19 mouse cellular contexts compared by ENCODE assay signal in genomic region chr17:81538163-81539160, GRCm38 (mm10).
DNase-seq lines count a peak whose midpoint lies in the region; ATAC-seq lines count a peak whose summit lies in the region.
"Had no signal": no experiment of that assay in that cellular context is flagged by ENCODE, and none has a peak within 500 bp of the region (broad histone marks: within the 10 kb centered on the region; RNA-seq: fewer than 3 reads in every experiment).

No protein-coding gene starts in this region.

- H3K9ac ChIP-seq in hindbrain, embryonic 13.5 days: no peak overlapping the region
- no peak overlapping the region for H3K9ac ChIP-seq in hindbrain, embryonic 12.5 days
- H3K9ac ChIP-seq: embryonic facial prominence, embryonic 15.5 days; forebrain, embryonic 13.5 days; lung, embryonic 15.5 days; neural tube, embryonic 13.5 days had no signal

- H3K4me2 ChIP-seq in hindbrain, embryonic 13.5 days: no peak overlapping the region
- no peak overlapping the region for H3K4me2 ChIP-seq in hindbrain, embryonic 12.5 days (replicated peaks)
- H3K4me2 ChIP-seq: embryonic facial prominence, embryonic 15.5 days; forebrain, embryonic 13.5 days; lung, embryonic 15.5 days; neural tube, embryonic 13.5 days had no signal

- H3K4me1 ChIP-seq in hindbrain, embryonic 13.5 days (replicated peaks): peaks cover 11% of the 10 kb centered on the region; the same call in 1 of the 2 replicates
- H3K4me1 ChIP-seq in hindbrain, embryonic 12.5 days: peaks cover 7% of the 10 kb centered on the region
- H3K4me1 ChIP-seq: embryonic facial prominence, embryonic 15.5 days; forebrain, embryonic 13.5 days had no signal

- H3K4me3 ChIP-seq in hindbrain, embryonic 13.5 days: no peak overlapping the region
- no peak overlapping the region for H3K4me3 ChIP-seq in hindbrain, embryonic 12.5 days
- H3K4me3 ChIP-seq: embryonic facial prominence, embryonic 15.5 days; forebrain, embryonic 13.5 days; lung, embryonic 15.5 days; neural tube, embryonic 13.5 days had no signal

- H3K27ac ChIP-seq in hindbrain, embryonic 13.5 days: peak overlapping the region; percentile 23
- no peak overlapping the region for H3K27ac ChIP-seq in hindbrain, embryonic 12.5 days
- H3K27ac ChIP-seq: embryonic facial prominence, embryonic 15.5 days; forebrain, embryonic 13.5 days; lung, embryonic 15.5 days; neural tube, embryonic 13.5 days; stomach, postnatal 0 days had no signal

- ATAC-seq in frontal cortex, adult (ENCODE audit: low TSS enrichment): 0 out of 2 replicates have a peak, but pooled peaks have one; percentile 17
- ATAC-seq in hindbrain, embryonic 13.5 days (ENCODE audit: low FRiP score): no peak
- no peak for ATAC-seq in hindbrain, embryonic 12.5 days (ENCODE audit: low FRiP score)
- ATAC-seq in common myeloid progenitor, adult 5-6 weeks (replicated peaks; ENCODE audit: low read depth, poor library complexity, severe bottlenecking): peak; percentile 73
- ATAC-seq in megakaryocyte-erythroid progenitor cell, adult 5-6 weeks (replicated peaks; ENCODE audit: low FRiP score, low TSS enrichment, poor library complexity, severe bottlenecking): peak; percentile 66
- ATAC-seq: activated CD4-positive, CD25-positive, alpha-beta regulatory T cell, adult 4 months had no signal

- no peaks in the 10 kb centered on the region for H3K36me3 ChIP-seq in hindbrain, embryonic 13.5 days
- H3K36me3 ChIP-seq in hindbrain, embryonic 12.5 days: no peaks in the 10 kb centered on the region
- H3K36me3 ChIP-seq: embryonic facial prominence, embryonic 15.5 days; lung, embryonic 15.5 days; neural tube, embryonic 13.5 days had no signal

- no peaks in the 10 kb centered on the region for H3K27me3 ChIP-seq in hindbrain, embryonic 13.5 days
- no peaks in the 10 kb centered on the region for H3K27me3 ChIP-seq in hindbrain, embryonic 12.5 days
- H3K27me3 ChIP-seq: embryonic facial prominence, embryonic 15.5 days; forebrain, embryonic 13.5 days; lung, embryonic 15.5 days; neural tube, embryonic 13.5 days had no signal

- 73% methylated on average over 9 of the region's 9 CpGs for WGBS in hindbrain, embryonic 13.5 days
- WGBS in hindbrain, embryonic 12.5 days: 70% methylated on average over 9 of the region's 9 CpGs

- no peak for DNase-seq in frontal cortex, postnatal 25 days (ENCODE audit: low spot score in 2 of 2)
- no peak for DNase-seq in ovary, postnatal 14 days (ENCODE audit: low spot score)
- no peak for DNase-seq in right cerebral cortex, adult 18-20 months
- DNase-seq: adrenal gland, postnatal 36 days; cerebellum, adult 11-12 months; kidney, adult 2 months; kidney, postnatal 4 days; thymus, postnatal 25 days had no signal

- H3K9me3 ChIP-seq in hindbrain, embryonic 13.5 days: no peaks in the 10 kb centered on the region
- H3K9me3 ChIP-seq in hindbrain, embryonic 12.5 days (replicated peaks): no peaks in the 10 kb centered on the region
- H3K9me3 ChIP-seq: embryonic facial prominence, embryonic 15.5 days; forebrain, embryonic 13.5 days; lung, embryonic 15.5 days; neural tube, embryonic 13.5 days had no signal

Comparison
In these comparisons a context has a peak if more than half of its experiments do, and no peak if none do; other contexts are left out.
1. ATAC-seq: peak in frontal cortex, adult (single experiment), common myeloid progenitor, adult 5-6 weeks (single experiment) and megakaryocyte-erythroid progenitor cell, adult 5-6 weeks (single experiment); none in hindbrain, embryonic 13.5 days (single experiment) and hindbrain, embryonic 12.5 days (single experiment).